Mouse (Mus musculus) intestine, embryonic 16.5 days (tissue): ENCODE results near the gene Cyp39a1. TPM values are rescaled to one million over a fixed set of nuclear protein-coding genes. Genes with fewer than 3 reads are reported as not detected.
A peak's percentile ranks its signal among the peaks of the same experiment; 100 is the strongest.

Source experiments
- ATAC-seq: fragments of 200-750 bp; cut with Nextera tagmentation; 2 replicates; pipeline ENCODE4 v1.8.0; 2017; ENCODE audit warnings: moderate TSS enrichment, moderate library complexity
- H3K27ac ChIP-seq: fragments of 300-500 bp; sonication (generic); 2 replicates; pipeline ENCODE4 v1.5.1; 2014; ENCODE audit warnings: mild to moderate bottlenecking, low read length
- H3K27me3 ChIP-seq: fragments of 300-500 bp; sonication (generic); replicated peaks from 2 replicates; pipeline ENCODE4 v1.6.1; 2014; ENCODE audit warnings: low read length, control low read depth, mixed read lengths; ENCODE audit not compliant: control insufficient read depth, insufficient read depth
- H3K36me3 ChIP-seq: fragments of 300-500 bp; sonication (generic); 2 replicates; pipeline ENCODE4 v1.6.1; 2014; ENCODE audit warnings: low read length, control low read depth; ENCODE audit not compliant: control insufficient read depth, insufficient read depth
- H3K4me1 ChIP-seq: fragments of 300-500 bp; sonication (generic); 2 replicates; pipeline ENCODE4 v1.6.1; 2014; ENCODE audit warnings: low read length, control low read depth, mixed read lengths; ENCODE audit not compliant: control insufficient read depth, insufficient read depth
- H3K4me2 ChIP-seq: fragments of 300-500 bp; sonication (generic); 2 replicates; pipeline ENCODE4 v1.6.1; 2014; ENCODE audit warnings: low read depth, low read length, control low read depth
- H3K4me3 ChIP-seq: fragments of 300-500 bp; sonication (generic); 2 replicates; pipeline ENCODE4 v1.5.1; 2014; ENCODE audit warnings: mild to moderate bottlenecking, low read length
- H3K9ac ChIP-seq: fragments of 300-500 bp; sonication (generic); 2 replicates; pipeline ENCODE4 v1.6.1; 2014; ENCODE audit warnings: low read depth, low read length
- H3K9me3 ChIP-seq: fragments of 300-500 bp; sonication (generic); 2 replicates; pipeline ENCODE4 v1.6.1; 2016; ENCODE audit warnings: low read length, control low read depth; ENCODE audit not compliant: control insufficient read depth
- WGBS: fragments of 180-500 bp; shearing (Covaris S2); extraction: QIAGEN DNeasy Blood & Tissue Kit; methylation state at CpG from one replicate; pipeline ENCODE4 v1.1.7; 2014; 5-methylcytosine and 5-hydroxymethylcytosine counted together
- polyA plus RNA-seq: library from polyadenylated mRNA; unstranded; fragments of >200 nt; fragmentation: Nextera tagmentation; extraction: Ambion mirVana; gene quantifications from 2 replicates; pipeline ENCODE4 v1.2.1, GENCODE M21; 2015

Gene Cyp39a1
- polyA plus RNA-seq, 1 experiment from 2014 or later = 15.1 TPM

GRCm38 (mm10) chr17:43675228-43675627 is 8.0 kb downstream of the Cyp39a1 start:
- H3K4me3 ChIP-seq = no peak overlapping the region
- WGBS = 53% methylated on average over 1 of the region's 1 CpGs
- peak; percentile 21; the same call in 1 of the 2 replicates for ATAC-seq
- H3K9ac ChIP-seq = no peak overlapping the region
- H3K27ac ChIP-seq = no peak overlapping the region
- no peaks in the 10 kb centered on the region; the same call in 1 of the 2 replicates for H3K36me3 ChIP-seq
- no peaks in the 10 kb centered on the region for H3K4me1 ChIP-seq
- no peaks in the 10 kb centered on the region for H3K9me3 ChIP-seq
- H3K27me3 ChIP-seq = no peaks in the 10 kb centered on the region
- no peak overlapping the region for H3K4me2 ChIP-seq

- Histone ChIP-seq H3K9me3 (no peaks in the 10 kb centered on the region), H3K27me3 (no peaks in the 10 kb centered on the region), H3K9ac (no peak overlapping the region), H3K4me3 (no peak overlapping the region), H3K27ac (no peak overlapping the region), H3K36me3 (no peaks in the 10 kb centered on the region; the same call in 1 of the 2 replicates), H3K4me1 (no peaks in the 10 kb centered on the region), H3K4me2 (no peak overlapping the region)
- WGBS = 86% methylated on average over 1 of the region's 1 CpGs
- ATAC-seq = no peak
Measured at GRCm38 (mm10) chr17:43676241-43676640, 9.0 kb downstream of the Cyp39a1 start.

GRCm38 (mm10) chr17:43677317-43677716 is 10.1 kb downstream of the Cyp39a1 start:
- H3K9me3 ChIP-seq = no peaks in the 10 kb centered on the region
- no peak overlapping the region for H3K9ac ChIP-seq
- 32% methylated on average over 1 of the region's 1 CpGs for WGBS
- no peak for ATAC-seq
- H3K4me3 ChIP-seq = no peak overlapping the region
- H3K27ac ChIP-seq = no peak overlapping the region
- H3K4me2 ChIP-seq = no peak overlapping the region
- no peaks in the 10 kb centered on the region for H3K27me3 ChIP-seq
- H3K4me1 ChIP-seq = no peaks in the 10 kb centered on the region
- no peaks in the 10 kb centered on the region; the same call in 1 of the 2 replicates for H3K36me3 ChIP-seq

- Histone ChIP-seq H3K4me3 (no peak overlapping the region), H3K9ac (no peak overlapping the region), H3K27me3 (no peaks in the 10 kb centered on the region), H3K4me1 (no peaks in the 10 kb centered on the region), H3K4me2 (no peak overlapping the region), H3K27ac (no peak overlapping the region), H3K36me3 (no peaks in the 10 kb centered on the region; the same call in 1 of the 2 replicates), H3K9me3 (no peaks in the 10 kb centered on the region)
- ATAC-seq = no peak
- WGBS = 90% methylated on average over 7 of the region's 7 CpGs
Measured at GRCm38 (mm10) chr17:43684086-43684485, 16.9 kb downstream of the Cyp39a1 start.

GRCm38 (mm10) chr17:43684638-43685037 is 17.4 kb downstream of the Cyp39a1 start:
- Histone ChIP-seq H3K4me3 (no peak overlapping the region), H3K9ac (no peak overlapping the region), H3K4me2 (no peak overlapping the region), H3K9me3 (no peaks in the 10 kb centered on the region), H3K36me3 (no peaks in the 10 kb centered on the region; the same call in 1 of the 2 replicates), H3K27me3 (no peaks in the 10 kb centered on the region), H3K27ac (no peak overlapping the region), H3K4me1 (no peaks in the 10 kb centered on the region)
- WGBS = 93% methylated on average over 5 of the region's 5 CpGs
- no peak for ATAC-seq

- no peak for ATAC-seq
- Histone ChIP-seq H3K4me2 (no peak overlapping the region), H3K27me3 (no peaks in the 10 kb centered on the region), H3K36me3 (no peaks in the 10 kb centered on the region), H3K9me3 (no peaks in the 10 kb centered on the region), H3K27ac (no peak overlapping the region), H3K9ac (no peak overlapping the region), H3K4me3 (no peak overlapping the region), H3K4me1 (no peaks in the 10 kb centered on the region)
- 79% methylated on average over 9 of the region's 9 CpGs for WGBS
Measured at GRCm38 (mm10) chr17:43689591-43689990, 22.4 kb downstream of the Cyp39a1 start.

- H3K4me3 ChIP-seq = no peak overlapping the region
- no peak overlapping the region for H3K9ac ChIP-seq
- no peaks in the 10 kb centered on the region for H3K27me3 ChIP-seq
- 37% methylated on average over 14 of the region's 14 CpGs for WGBS
- H3K27ac ChIP-seq = no peak overlapping the region
- no peaks in the 10 kb centered on the region for H3K9me3 ChIP-seq
- no peaks in the 10 kb centered on the region for H3K36me3 ChIP-seq
- ATAC-seq = no peak
- no peaks in the 10 kb centered on the region for H3K4me1 ChIP-seq
- no peak overlapping the region for H3K4me2 ChIP-seq
Measured at GRCm38 (mm10) chr17:43698997-43699649, 31.9 kb downstream of the Cyp39a1 start.

- no peaks in the 10 kb centered on the region for H3K4me1 ChIP-seq
- WGBS = 81% methylated on average over 6 of the region's 6 CpGs
- no peaks in the 10 kb centered on the region for H3K9me3 ChIP-seq
- no peak overlapping the region for H3K4me2 ChIP-seq
- no peak overlapping the region for H3K4me3 ChIP-seq
- H3K9ac ChIP-seq = no peak overlapping the region
- no peak overlapping the region for H3K27ac ChIP-seq
- no peak for ATAC-seq
- H3K27me3 ChIP-seq = no peaks in the 10 kb centered on the region
- no peaks in the 10 kb centered on the region for H3K36me3 ChIP-seq
Measured at GRCm38 (mm10) chr17:43701060-43701459, 33.8 kb downstream of the Cyp39a1 start.

GRCm38 (mm10) chr17:43704216-43704930 is 37.1 kb downstream of the Cyp39a1 start:
- Histone ChIP-seq H3K4me2 (no peak overlapping the region), H3K9ac (no peak overlapping the region), H3K27ac (no peak overlapping the region), H3K27me3 (no peaks in the 10 kb centered on the region), H3K4me3 (no peak overlapping the region), H3K4me1 (no peaks in the 10 kb centered on the region), H3K36me3 (no peaks in the 10 kb centered on the region), H3K9me3 (no peaks in the 10 kb centered on the region)
- no peak for ATAC-seq
- WGBS = 88% methylated on average over 12 of the region's 12 CpGs
